Mouse (Mus musculus): ENCODE results near the gene Jarid2. TPM values are rescaled to one million over a fixed set of nuclear protein-coding genes. Genes with fewer than 3 reads are reported as not detected.

The Jarid2 gene
- polyA plus RNA-seq, 1 experiment, result 150 TPM

- Histone ChIP-seq H3K4me1 (ENCODE audit: control insufficient read depth, insufficient read depth, low read length) (no peaks in the 10 kb centered on the region), H3K27me3 (ENCODE audit: control insufficient read depth, insufficient read depth, low read length, poor library complexity, severe bottlenecking) (no peaks in the 10 kb centered on the region), H3K36me3 (ENCODE audit: control insufficient read depth, insufficient read depth, low read length, poor library complexity, severe bottlenecking) (no peaks in the 10 kb centered on the region), H3K9me3 (replicated peaks; ENCODE audit: control insufficient read depth, insufficient read depth, low read length, poor library complexity, severe bottlenecking) (no peaks in the 10 kb centered on the region), H3K9ac (ENCODE audit: low read depth, poor library complexity, severe bottlenecking) (no peak overlapping the region), H3K27ac (ENCODE audit: insufficient read depth, low read length) (no peak overlapping the region), H3K4me3 (ENCODE audit: low read depth, low read length) (no peak overlapping the region)
- TF ChIP-seq EP300 (IDR thresholded peaks at IDR 0.05; ENCODE audit: insufficient read depth, low read depth, low read length), result no peak
- TF ChIP-seq POLR2A (IDR thresholded peaks at IDR 0.05; ENCODE audit: insufficient read depth, low read length), result no peak
- no peak for TF ChIP-seq CTCF (IDR thresholded peaks at IDR 0.05; ENCODE audit: low read depth, low read length)
These were observed 217.8 kb downstream of the Jarid2 start for GRCm38 (mm10) chr13:44946880-44947635.

- no peak overlapping the region for H3K9ac ChIP-seq (ENCODE audit: low read depth, poor library complexity, severe bottlenecking)
- no peak overlapping the region for H3K27ac ChIP-seq (ENCODE audit: insufficient read depth, low read length)
- TF ChIP-seq EP300 (IDR thresholded peaks at IDR 0.05; ENCODE audit: insufficient read depth, low read depth, low read length), result no peak
- no peak for TF ChIP-seq CTCF (IDR thresholded peaks at IDR 0.05; ENCODE audit: low read depth, low read length)
- TF ChIP-seq POLR2A (IDR thresholded peaks at IDR 0.05; ENCODE audit: insufficient read depth, low read length), result no peak
- no peaks in the 10 kb centered on the region for H3K4me1 ChIP-seq (ENCODE audit: control insufficient read depth, insufficient read depth, low read length)
- H3K27me3 ChIP-seq (ENCODE audit: control insufficient read depth, insufficient read depth, low read length, poor library complexity, severe bottlenecking), result no peaks in the 10 kb centered on the region
- no peak overlapping the region for H3K4me3 ChIP-seq (ENCODE audit: low read depth, low read length)
- no peaks in the 10 kb centered on the region for H3K9me3 ChIP-seq (replicated peaks; ENCODE audit: control insufficient read depth, insufficient read depth, low read length, poor library complexity, severe bottlenecking)
- H3K36me3 ChIP-seq (ENCODE audit: control insufficient read depth, insufficient read depth, low read length, poor library complexity, severe bottlenecking), result no peaks in the 10 kb centered on the region
These were observed 219.3 kb downstream of the Jarid2 start for GRCm38 (mm10) chr13:44948320-44949250.

GRCm38 (mm10) chr13:44952393-44953086, 223.3 kb downstream of the Jarid2 start:
- TF ChIP-seq EP300 (IDR thresholded peaks at IDR 0.05; ENCODE audit: insufficient read depth, low read depth, low read length), result no peak
- TF ChIP-seq CTCF (IDR thresholded peaks at IDR 0.05; ENCODE audit: low read depth, low read length), result peak; percentile 30
- H3K36me3 ChIP-seq (ENCODE audit: control insufficient read depth, insufficient read depth, low read length, poor library complexity, severe bottlenecking), result no peaks in the 10 kb centered on the region
- H3K27me3 ChIP-seq (ENCODE audit: control insufficient read depth, insufficient read depth, low read length, poor library complexity, severe bottlenecking), result no peaks in the 10 kb centered on the region
- H3K4me1 ChIP-seq (ENCODE audit: control insufficient read depth, insufficient read depth, low read length), result no peaks in the 10 kb centered on the region
- H3K9me3 ChIP-seq (replicated peaks; ENCODE audit: control insufficient read depth, insufficient read depth, low read length, poor library complexity, severe bottlenecking), result no peaks in the 10 kb centered on the region
- no peak overlapping the region; the same call in 1 of the 2 replicates for H3K9ac ChIP-seq (ENCODE audit: low read depth, poor library complexity, severe bottlenecking)
- H3K4me3 ChIP-seq (ENCODE audit: low read depth, low read length), result no peak overlapping the region
- no peak overlapping the region for H3K27ac ChIP-seq (ENCODE audit: insufficient read depth, low read length)

GRCm38 (mm10) chr13:44953546-44954231, 224.4 kb downstream of the Jarid2 start:
- Histone ChIP-seq H3K27ac (ENCODE audit: insufficient read depth, low read length) (no peak overlapping the region), H3K4me3 (ENCODE audit: low read depth, low read length) (no peak overlapping the region), H3K9me3 (replicated peaks; ENCODE audit: control insufficient read depth, insufficient read depth, low read length, poor library complexity, severe bottlenecking) (no peaks in the 10 kb centered on the region), H3K36me3 (ENCODE audit: control insufficient read depth, insufficient read depth, low read length, poor library complexity, severe bottlenecking) (no peaks in the 10 kb centered on the region), H3K4me1 (ENCODE audit: control insufficient read depth, insufficient read depth, low read length) (no peaks in the 10 kb centered on the region), H3K9ac (ENCODE audit: low read depth, poor library complexity, severe bottlenecking) (no peak overlapping the region), H3K27me3 (ENCODE audit: control insufficient read depth, insufficient read depth, low read length, poor library complexity, severe bottlenecking) (no peaks in the 10 kb centered on the region)
- TF ChIP-seq POLR2A (IDR thresholded peaks at IDR 0.05; ENCODE audit: insufficient read depth, low read length) (no peak), CTCF (IDR thresholded peaks at IDR 0.05; ENCODE audit: low read depth, low read length) (no peak), EP300 (IDR thresholded peaks at IDR 0.05; ENCODE audit: insufficient read depth, low read depth, low read length) (no peak)

GRCm38 (mm10) chr13:44954232-44954568, 224.9 kb downstream of the Jarid2 start:
- H3K4me1 ChIP-seq (ENCODE audit: control insufficient read depth, insufficient read depth, low read length), result no peaks in the 10 kb centered on the region
- no peak overlapping the region for H3K9ac ChIP-seq (ENCODE audit: low read depth, poor library complexity, severe bottlenecking)
- no peaks in the 10 kb centered on the region for H3K9me3 ChIP-seq (replicated peaks; ENCODE audit: control insufficient read depth, insufficient read depth, low read length, poor library complexity, severe bottlenecking)
- no peaks in the 10 kb centered on the region for H3K27me3 ChIP-seq (ENCODE audit: control insufficient read depth, insufficient read depth, low read length, poor library complexity, severe bottlenecking)
- no peak overlapping the region for H3K4me3 ChIP-seq (ENCODE audit: low read depth, low read length)
- H3K36me3 ChIP-seq (ENCODE audit: control insufficient read depth, insufficient read depth, low read length, poor library complexity, severe bottlenecking), result no peaks in the 10 kb centered on the region
- TF ChIP-seq EP300 (IDR thresholded peaks at IDR 0.05; ENCODE audit: insufficient read depth, low read depth, low read length) (no peak), CTCF (IDR thresholded peaks at IDR 0.05; ENCODE audit: low read depth, low read length) (no peak), POLR2A (IDR thresholded peaks at IDR 0.05; ENCODE audit: insufficient read depth, low read length) (no peak)
- H3K27ac ChIP-seq (ENCODE audit: insufficient read depth, low read length), result no peak overlapping the region

Data from ES-Bruce4 (cell line).